Mouse (Mus musculus): ENCODE data around the gene Ttll3.

DNA sequence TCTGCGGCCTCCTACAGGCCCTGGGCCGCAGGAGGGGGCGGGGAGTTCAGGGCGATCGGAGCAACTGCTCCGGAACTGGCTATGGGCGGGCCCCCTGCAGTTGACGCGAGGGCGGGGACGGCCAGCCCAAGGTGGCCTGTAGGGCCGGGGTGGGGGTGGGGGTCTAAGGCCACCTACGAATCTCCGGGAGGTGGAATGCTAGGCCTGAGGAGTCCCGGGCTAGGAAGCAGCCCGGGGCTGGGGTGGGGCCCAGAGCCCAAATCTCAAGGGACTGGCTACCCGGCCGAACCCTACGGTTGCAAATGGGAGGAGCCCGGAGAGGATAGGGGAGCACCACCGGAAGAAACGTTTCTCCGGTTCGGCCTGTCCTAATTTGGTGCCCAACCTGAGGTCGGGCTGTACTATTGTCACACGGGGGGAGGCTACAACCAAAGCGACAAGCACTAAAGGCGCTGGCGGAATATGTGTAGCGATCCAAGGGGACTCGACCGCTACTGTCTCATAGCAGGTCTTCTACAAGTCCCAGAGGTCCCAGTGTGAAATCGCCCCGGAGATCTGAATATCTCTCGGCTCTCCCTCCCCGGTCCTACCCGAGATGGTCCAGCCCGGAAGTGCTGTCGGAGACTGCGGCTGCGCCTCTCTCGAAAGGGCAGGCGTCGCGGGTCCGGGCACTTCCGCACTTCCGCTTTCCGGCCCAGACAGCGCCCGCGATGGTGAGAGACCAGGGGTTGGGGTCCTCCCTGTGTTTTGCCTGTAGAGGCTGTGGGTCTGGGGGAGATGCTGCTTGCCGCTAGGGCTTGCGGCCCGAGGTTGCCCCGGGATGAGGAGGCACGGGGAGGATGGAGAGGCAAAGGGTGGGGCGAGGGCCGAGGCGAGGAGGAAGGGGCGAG is 11.3 kb upstream of the Ttll3 start, which contains the start of the genes Tada3 and Arpc4:
- no peak for TF ChIP-seq CTCF (IDR thresholded peaks at IDR 0.05; ENCODE audit: extremely low read depth, insufficient read length, insufficient replicate concordance, low read depth, low read length)
- peak; percentile 66 for TF ChIP-seq POLR2A (IDR thresholded peaks at IDR 0.05; ENCODE audit: low read depth, low read length)
